Comparison of ENCODE assay signal across 10 mouse cellular contexts in genomic region chr7:55784580-55784979, GRCm38 (mm10). TPM values are rescaled to one million over a fixed set of nuclear protein-coding genes. Genes with fewer than 3 reads are reported as not detected.
DNase-seq lines count a peak whose midpoint lies in the region; ATAC-seq and TF ChIP-seq lines count a peak whose summit lies in the region.
"Had no signal": no experiment of that assay in that cellular context is flagged by ENCODE, and none has a peak within 500 bp of the region (broad histone marks: within the 10 kb centered on the region; RNA-seq: fewer than 3 reads in every experiment).

No protein-coding gene starts in this region.

- TF ChIP-seq POLR2A in kidney, adult 2 months (IDR thresholded peaks at IDR 0.05; ENCODE audit: low read depth, low read length), result no peak
- no peak for TF ChIP-seq POLR2A in bone marrow macrophage, adult 2 months (IDR thresholded peaks at IDR 0.05; ENCODE audit: borderline replicate concordance, low read depth, low read length)

- H3K4me1 ChIP-seq in kidney, adult 2 months (ENCODE audit: control insufficient read depth, insufficient read depth, low read length), result no peaks in the 10 kb centered on the region
- H3K4me1 ChIP-seq in kidney, embryonic 14.5 days (ENCODE audit: control insufficient read depth, insufficient read depth, low read length), result no peaks in the 10 kb centered on the region
- H3K4me1 ChIP-seq in bone marrow macrophage, adult 2 months (ENCODE audit: control insufficient read depth, insufficient read depth, low read length), result peaks cover 47% of the 10 kb centered on the region
- H3K4me1 ChIP-seq in intestine, postnatal 0 days (replicated peaks; ENCODE audit: control insufficient read depth, insufficient read depth, low read length), result no peaks in the 10 kb centered on the region

- DNase-seq in kidney, adult 2 months, result peak; percentile 30
- peak; percentile 35 to 42 for DNase-seq in kidney, postnatal 4 days
- peak; percentile 64 for DNase-seq in monocyte, adult 2 months (ENCODE audit: low read depth in 1 of 2, low spot score in 2 of 2)
- DNase-seq in retina, postnatal 1 day, result no peak

- no peak for ATAC-seq in kidney, embryonic 14.5 days (ENCODE audit: low FRiP score, low TSS enrichment)
- ATAC-seq in cerebellum, adult (ENCODE audit: insufficient number of reproducible peaks, low FRiP score, low TSS enrichment), result no peak
- ATAC-seq in intestine, postnatal 0 days, result no peak

- H3K9me3 ChIP-seq in kidney, embryonic 14.5 days (ENCODE audit: control insufficient read depth, low read length), result no peaks in the 10 kb centered on the region
- no peaks in the 10 kb centered on the region for H3K9me3 ChIP-seq in intestine, postnatal 0 days (ENCODE audit: control insufficient read depth)

- H3K4me2 ChIP-seq in kidney, embryonic 14.5 days (replicated peaks; ENCODE audit: low read depth, low read length), result no peak overlapping the region
- H3K4me2 ChIP-seq in intestine, postnatal 0 days (replicated peaks; ENCODE audit: low read depth), result no peak overlapping the region

- H3K9ac ChIP-seq in kidney, embryonic 14.5 days (ENCODE audit: low read depth, low read length), result no peak overlapping the region
- no peak overlapping the region for H3K9ac ChIP-seq in intestine, postnatal 0 days (ENCODE audit: low read depth, low read length)

- no peak for TF ChIP-seq CTCF in kidney, adult 2 months (conservative IDR thresholded peaks at IDR 0.05; ENCODE audit: insufficient read depth, insufficient read length, low read depth, low read length)
- no peak for TF ChIP-seq CTCF in bone marrow macrophage, adult 2 months (IDR thresholded peaks at IDR 0.05; ENCODE audit: low read depth, low read length)
- TF ChIP-seq CTCF in intestine, postnatal 0 days (IDR thresholded peaks at IDR 0.05; ENCODE audit: low read depth), result no peak

- 32% methylated on average over 3 of the region's 3 CpGs for WGBS in kidney, adult 2 months
- 43% methylated on average over 3 of the region's 3 CpGs for WGBS in kidney, embryonic 14.5 days
- WGBS in intestine, postnatal 0 days, result 69% methylated on average over 3 of the region's 3 CpGs

- no peaks in the 10 kb centered on the region for H3K27me3 ChIP-seq in kidney, adult 2 months (replicated peaks; ENCODE audit: control insufficient read depth, insufficient read depth, low read length)
- no peaks in the 10 kb centered on the region for H3K27me3 ChIP-seq in kidney, embryonic 14.5 days (ENCODE audit: control insufficient read depth, insufficient read depth, low read length)
- no peaks in the 10 kb centered on the region for H3K27me3 ChIP-seq in intestine, postnatal 0 days (replicated peaks; ENCODE audit: control insufficient read depth, insufficient read depth, low read length)

- H3K4me3 ChIP-seq in kidney, adult 2 months (ENCODE audit: insufficient read depth, low read depth, low read length), result no peak overlapping the region
- no peak overlapping the region for H3K4me3 ChIP-seq in kidney, embryonic 14.5 days (ENCODE audit: low read length)
- H3K4me3 ChIP-seq in bone marrow macrophage, adult 2 months (ENCODE audit: insufficient read depth, low read length), result no peak overlapping the region
- no peak overlapping the region for H3K4me3 ChIP-seq in intestine, postnatal 0 days (ENCODE audit: low read depth, low read length)
- H3K4me3 ChIP-seq: left cerebral cortex, adult 2 months had no signal

- no peaks in the 10 kb centered on the region for H3K36me3 ChIP-seq in kidney, adult 2 months (ENCODE audit: control insufficient read depth, insufficient read depth, low read length)
- no peaks in the 10 kb centered on the region for H3K36me3 ChIP-seq in kidney, embryonic 14.5 days (ENCODE audit: control insufficient read depth, insufficient read depth, low read length)
- H3K36me3 ChIP-seq in intestine, postnatal 0 days (ENCODE audit: control insufficient read depth, insufficient read depth), result no peaks in the 10 kb centered on the region

- no peak overlapping the region for H3K27ac ChIP-seq in kidney, adult 2 months (ENCODE audit: insufficient read depth, low read depth, low read length)
- H3K27ac ChIP-seq in kidney, embryonic 14.5 days (ENCODE audit: low read depth, low read length), result no peak overlapping the region
- H3K27ac ChIP-seq in bone marrow macrophage, adult 2 months (ENCODE audit: insufficient read depth, low read depth, low read length), result peak overlapping the region; percentile 89
- no peak overlapping the region for H3K27ac ChIP-seq in intestine, postnatal 0 days (ENCODE audit: low read depth, low read length)
- H3K27ac ChIP-seq: left cerebral cortex, adult 2 months; stomach, postnatal 0 days had no signal

RNA-seq across cellular contexts. Expression of gene Tubgcp5, which starts 9.4 kb away (rescaled TPM):
- 2.3 and 3.4 TPM in 2 replicates for polyA plus RNA-seq in kidney, adult 2 months (2012; rRNA removed)
- 24.6 and 34.6 TPM in 2 replicates for polyA plus RNA-seq in kidney, embryonic 14.5 days (2014; fragmentation: Nextera tagmentation; extraction: Ambion mirVana)
- polyA plus RNA-seq in bone marrow macrophage, adult 2 months (2012; ENCODE audit: insufficient read depth, insufficient read length, missing spikeins), result 21.4 and 25.7 TPM in 2 replicates
- 6.9 and 7.9 TPM in 2 replicates for polyA plus RNA-seq in intestine, postnatal 0 days (2015; fragmentation: Nextera tagmentation; extraction: Ambion mirVana)

RNA-seq across cellular contexts. Expression of gene Siglech, which starts 16.6 kb away (rescaled TPM):
- polyA plus RNA-seq in kidney, adult 2 months (2012; rRNA removed), result 1.2 and 5.0 TPM in 2 replicates
- polyA plus RNA-seq in kidney, embryonic 14.5 days (2014; fragmentation: Nextera tagmentation; extraction: Ambion mirVana), result 0.14 TPM in 1 of 2 replicates, not detected in the other
- polyA plus RNA-seq in bone marrow macrophage, adult 2 months (2012; ENCODE audit: insufficient read depth, insufficient read length, missing spikeins), result 0.56 TPM in 1 of 2 replicates, not detected in the other
- polyA plus RNA-seq in intestine, postnatal 0 days (2015; fragmentation: Nextera tagmentation; extraction: Ambion mirVana), result 1.4 and 1.8 TPM in 2 replicates

RNA-seq across cellular contexts. Expression of gene Cyfip1, which starts 57.0 kb away (rescaled TPM):
- polyA plus RNA-seq in kidney, adult 2 months (2012; rRNA removed), result 28.5 and 32.7 TPM in 2 replicates
- 60.3 and 119 TPM in 2 replicates for polyA plus RNA-seq in kidney, embryonic 14.5 days (2014; fragmentation: Nextera tagmentation; extraction: Ambion mirVana)
- polyA plus RNA-seq in bone marrow macrophage, adult 2 months (2012; ENCODE audit: insufficient read depth, insufficient read length, missing spikeins), result 132 and 147 TPM in 2 replicates
- polyA plus RNA-seq in intestine, postnatal 0 days (2015; fragmentation: Nextera tagmentation; extraction: Ambion mirVana), result 49.0 and 54.2 TPM in 2 replicates
